Mouse (Mus musculus): ENCODE data around the gene Foxp1. TPM values are rescaled to one million over a fixed set of nuclear protein-coding genes. Genes with fewer than 3 reads are reported as not detected.

Foxp1 gene
- polyA plus RNA-seq, 1 experiment from 2014 or later = 107 TPM

- Histone ChIP-seq H3K36me3 (replicated peaks) (peaks cover 24% of the 10 kb centered on the region), H3K9me3 (no peaks in the 10 kb centered on the region), H3K4me3 (no peak overlapping the region), H3K27ac (replicated peaks) (no peak overlapping the region), H3K4me1 (no peaks in the 10 kb centered on the region), H3K27me3 (replicated peaks; ENCODE audit: low read depth, poor library complexity, severe bottlenecking) (no peaks in the 10 kb centered on the region)
- no peak for DNase-seq (ENCODE audit: low spot score)
- WGBS = 84% methylated on average over 6 of the region's 6 CpGs
These were observed 541.3 kb downstream of the Foxp1 start for GRCm38 (mm10) chr6:98981265-98981664.

- Histone ChIP-seq H3K4me3 (no peak overlapping the region), H3K27me3 (replicated peaks; ENCODE audit: low read depth, poor library complexity, severe bottlenecking) (no peaks in the 10 kb centered on the region), H3K36me3 (replicated peaks) (peaks cover 32% of the 10 kb centered on the region), H3K4me1 (no peaks in the 10 kb centered on the region), H3K9me3 (no peaks in the 10 kb centered on the region), H3K27ac (replicated peaks) (no peak overlapping the region)
- 93% methylated on average over 7 of the region's 7 CpGs for WGBS
- no peak for DNase-seq (ENCODE audit: low spot score)
These were observed 542.1 kb downstream of the Foxp1 start for GRCm38 (mm10) chr6:98980432-98980831.

- H3K27ac ChIP-seq (replicated peaks) = no peak overlapping the region
- peaks cover 37% of the 10 kb centered on the region for H3K36me3 ChIP-seq (replicated peaks)
- no peak overlapping the region for H3K4me3 ChIP-seq
- H3K9me3 ChIP-seq = no peaks in the 10 kb centered on the region
- 92% methylated on average over 7 of the region's 7 CpGs for WGBS
- no peaks in the 10 kb centered on the region for H3K27me3 ChIP-seq (replicated peaks; ENCODE audit: low read depth, poor library complexity, severe bottlenecking)
- no peak for DNase-seq (ENCODE audit: low spot score)
- no peaks in the 10 kb centered on the region for H3K4me1 ChIP-seq
These were observed 542.5 kb downstream of the Foxp1 start for GRCm38 (mm10) chr6:98980001-98980400.

- no peak for DNase-seq (ENCODE audit: low spot score)
- H3K36me3 ChIP-seq (replicated peaks) = peaks cover 58% of the 10 kb centered on the region
- 87% methylated on average over 4 of the region's 4 CpGs for WGBS
These were observed 544.7 kb downstream of the Foxp1 start for GRCm38 (mm10) chr6:98977806-98978205.

GRCm38 (mm10) chr6:98975918-98976317 is 546.6 kb downstream of the Foxp1 start:
- H3K27me3 ChIP-seq (replicated peaks; ENCODE audit: low read depth, poor library complexity, severe bottlenecking) = no peaks in the 10 kb centered on the region
- no peaks in the 10 kb centered on the region for H3K9me3 ChIP-seq
- no peak overlapping the region for H3K27ac ChIP-seq (replicated peaks)
- WGBS = 93% methylated on average over 6 of the region's 6 CpGs
- no peak for DNase-seq (ENCODE audit: low spot score)
- peaks cover 54% of the 10 kb centered on the region for H3K36me3 ChIP-seq (replicated peaks)
- no peak overlapping the region for H3K4me3 ChIP-seq
- peaks cover 16% of the 10 kb centered on the region for H3K4me1 ChIP-seq

More at GRCm38 (mm10) chr6:98977806-98978205, 544.7 kb downstream of the Foxp1 start:
- no peaks in the 10 kb centered on the region for H3K4me1 ChIP-seq
- no peaks in the 10 kb centered on the region for H3K9me3 ChIP-seq
- no peak overlapping the region for H3K27ac ChIP-seq (replicated peaks)
- H3K27me3 ChIP-seq (replicated peaks; ENCODE audit: low read depth, poor library complexity, severe bottlenecking) = no peaks in the 10 kb centered on the region
- H3K4me3 ChIP-seq = no peak overlapping the region

- Histone ChIP-seq H3K27ac (replicated peaks) (0 out of 2 replicates have a peak overlapping the region, but pooled peaks have one; percentile 37), H3K4me1 (peaks cover 30% of the 10 kb centered on the region), H3K27me3 (replicated peaks; ENCODE audit: low read depth, poor library complexity, severe bottlenecking) (no peaks in the 10 kb centered on the region), H3K36me3 (replicated peaks) (peaks cover 53% of the 10 kb centered on the region), H3K9me3 (no peaks in the 10 kb centered on the region), H3K4me3 (no peak overlapping the region)
- 88% methylated on average over 5 of the region's 5 CpGs for WGBS
- DNase-seq (ENCODE audit: low spot score) = no peak
These were observed 549.1 kb downstream of the Foxp1 start for GRCm38 (mm10) chr6:98973433-98973832.

- Histone ChIP-seq H3K27me3 (replicated peaks; ENCODE audit: low read depth, poor library complexity, severe bottlenecking) (no peaks in the 10 kb centered on the region), H3K27ac (replicated peaks) (peak overlapping the region; percentile 70), H3K36me3 (replicated peaks) (peaks cover 49% of the 10 kb centered on the region), H3K4me1 (peaks cover 30% of the 10 kb centered on the region), H3K9me3 (no peaks in the 10 kb centered on the region), H3K4me3 (no peak overlapping the region)
- 29% methylated on average over 7 of the region's 7 CpGs for WGBS
- peak; percentile 38 for DNase-seq (ENCODE audit: low spot score)
These were observed 550.1 kb downstream of the Foxp1 start for GRCm38 (mm10) chr6:98972404-98972803.

- no peaks in the 10 kb centered on the region for H3K27me3 ChIP-seq (replicated peaks; ENCODE audit: low read depth, poor library complexity, severe bottlenecking)
- no peak for DNase-seq (ENCODE audit: low spot score)
- H3K36me3 ChIP-seq (replicated peaks) = peaks cover 47% of the 10 kb centered on the region
- H3K9me3 ChIP-seq = no peaks in the 10 kb centered on the region
- H3K4me1 ChIP-seq = 0 out of 2 replicates have a peak, but pooled peaks cover 2% of the 10 kb centered on the region
- no peak overlapping the region for H3K4me3 ChIP-seq
- no peak overlapping the region for H3K27ac ChIP-seq (replicated peaks)
- 88% methylated on average over 6 of the region's 6 CpGs for WGBS
These were observed 563.2 kb downstream of the Foxp1 start for GRCm38 (mm10) chr6:98959333-98959732.

GRCm38 (mm10) chr6:98956522-98957169 is 565.9 kb downstream of the Foxp1 start:
- no peak overlapping the region for H3K4me3 ChIP-seq
- peaks cover 50% of the 10 kb centered on the region for H3K36me3 ChIP-seq (replicated peaks)
- H3K9me3 ChIP-seq = no peaks in the 10 kb centered on the region
- no peak for DNase-seq (ENCODE audit: low spot score)
- 82% methylated on average over 9 of the region's 9 CpGs for WGBS
- H3K27ac ChIP-seq (replicated peaks) = no peak overlapping the region
- peaks cover 3% of the 10 kb centered on the region; the same call in 1 of the 2 replicates for H3K4me1 ChIP-seq
- H3K27me3 ChIP-seq (replicated peaks; ENCODE audit: low read depth, poor library complexity, severe bottlenecking) = no peaks in the 10 kb centered on the region

- no peaks in the 10 kb centered on the region for H3K27me3 ChIP-seq (replicated peaks; ENCODE audit: low read depth, poor library complexity, severe bottlenecking)
- H3K36me3 ChIP-seq (replicated peaks) = peaks cover 55% of the 10 kb centered on the region
- DNase-seq (ENCODE audit: low spot score) = no peak
- peaks cover 12% of the 10 kb centered on the region for H3K4me1 ChIP-seq
- WGBS = 84% methylated on average over 6 of the region's 6 CpGs
- H3K9me3 ChIP-seq = no peaks in the 10 kb centered on the region
- no peak overlapping the region for H3K4me3 ChIP-seq
- no peak overlapping the region for H3K27ac ChIP-seq (replicated peaks)
These were observed 566.8 kb downstream of the Foxp1 start for GRCm38 (mm10) chr6:98955706-98956105.

- peaks cover 23% of the 10 kb centered on the region for H3K4me1 ChIP-seq
- no peak overlapping the region for H3K4me3 ChIP-seq
- no peak overlapping the region for H3K27ac ChIP-seq (replicated peaks)
- no peaks in the 10 kb centered on the region for H3K27me3 ChIP-seq (replicated peaks; ENCODE audit: low read depth, poor library complexity, severe bottlenecking)
- no peaks in the 10 kb centered on the region for H3K9me3 ChIP-seq
- no peak for DNase-seq (ENCODE audit: low spot score)
- peaks cover 56% of the 10 kb centered on the region for H3K36me3 ChIP-seq (replicated peaks)
- WGBS = 94% methylated on average over 5 of the region's 5 CpGs
These were observed 568.1 kb downstream of the Foxp1 start for GRCm38 (mm10) chr6:98954439-98954838.

GRCm38 (mm10) chr6:98949703-98950191 is 572.8 kb downstream of the Foxp1 start:
- no peaks in the 10 kb centered on the region for H3K9me3 ChIP-seq
- WGBS = 16% methylated on average over 6 of the region's 6 CpGs
- H3K27ac ChIP-seq (replicated peaks) = peak overlapping the region; percentile 79
- DNase-seq (ENCODE audit: low spot score) = peak; percentile 61
- H3K4me1 ChIP-seq = peaks cover 64% of the 10 kb centered on the region
- no peak overlapping the region for H3K4me3 ChIP-seq
- H3K36me3 ChIP-seq (replicated peaks) = peaks cover 53% of the 10 kb centered on the region
- H3K27me3 ChIP-seq (replicated peaks; ENCODE audit: low read depth, poor library complexity, severe bottlenecking) = no peaks in the 10 kb centered on the region

- H3K27ac ChIP-seq (replicated peaks) = peak overlapping the region; percentile 79
- WGBS = 61% methylated on average over 7 of the region's 7 CpGs
- peaks cover 51% of the 10 kb centered on the region for H3K36me3 ChIP-seq (replicated peaks)
- peaks cover 66% of the 10 kb centered on the region for H3K4me1 ChIP-seq
- H3K27me3 ChIP-seq (replicated peaks; ENCODE audit: low read depth, poor library complexity, severe bottlenecking) = no peaks in the 10 kb centered on the region
- DNase-seq (ENCODE audit: low spot score) = no peak
- no peaks in the 10 kb centered on the region for H3K9me3 ChIP-seq
- H3K4me3 ChIP-seq = no peak overlapping the region
These were observed 573.2 kb downstream of the Foxp1 start for GRCm38 (mm10) chr6:98949286-98949685.

All from embryonic facial prominence, embryonic 10.5 days (tissue).